Mouse (Mus musculus) T-helper 17 cell (primary cell): ENCODE measurements around the gene Plpp7.

Experiments
- in situ Hi-C, 2 experiments: fragments of 300-600 bp; cut with MboI, MseI; formaldehyde crosslinking; loops; 1 replicate in 1 of 2; 2 replicates in 1 of 2; pipeline ENCODE4 v1.15.1; 2025; ENCODE audit warnings: high pct_unique_total_duplicates in 2 of 2

The Plpp7 gene

DNA sequence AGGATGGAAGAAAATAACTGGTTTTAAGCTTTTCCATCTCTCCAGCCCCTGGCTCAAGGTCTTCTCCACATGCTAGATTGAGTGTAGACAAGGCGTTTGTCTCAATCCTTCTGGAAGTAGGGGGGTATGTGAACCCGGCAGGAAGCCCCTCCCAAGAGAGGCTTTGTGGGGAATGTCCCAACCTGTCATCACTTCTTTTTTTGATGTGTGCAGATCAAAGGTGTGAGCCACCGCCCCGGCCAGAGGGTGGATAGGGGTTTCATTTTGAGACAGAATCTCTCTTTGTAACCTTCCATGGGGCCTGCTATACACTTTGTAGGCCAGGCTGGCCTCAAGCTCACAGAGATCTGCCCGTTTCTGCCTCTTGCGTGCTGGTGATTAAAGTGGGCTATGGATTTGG lies 60.3 kb downstream of the Plpp7 start:
- in situ Hi-C loops, result loop anchor here in 1 of 2 experiments (10.0 kb wide), 1 partner anchor 719 kb away; the partner anchor contains the start of gene Fam129b

GRCm38 (mm10) chr2:32156645-32157044 lies 61.3 kb downstream of the Plpp7 start:
- in situ Hi-C loops, result loop anchor here in 1 of 2 experiments (10.0 kb wide), 1 partner anchor 718 kb away; the partner anchor contains the start of gene Fam129b

DNA sequence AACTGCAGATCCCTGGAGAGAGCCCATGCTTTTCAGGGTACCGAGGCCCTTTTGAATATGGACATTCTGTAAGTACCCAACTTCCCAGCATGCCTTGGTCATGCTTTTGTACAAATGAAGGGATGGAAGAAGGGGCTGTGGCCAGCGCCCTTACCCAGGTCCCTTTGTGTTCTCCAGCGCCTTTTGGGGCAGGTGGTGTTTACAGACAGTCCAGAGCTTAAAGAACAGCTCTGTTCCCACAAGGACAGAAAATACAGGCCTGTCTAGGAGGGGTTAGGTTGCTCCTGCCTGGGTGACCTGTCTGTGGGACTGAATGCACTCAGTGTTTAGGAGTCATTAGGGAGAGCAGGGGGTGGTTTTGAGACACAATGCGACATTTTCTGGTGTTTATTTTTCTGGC lies 62.0 kb downstream of the Plpp7 start:
- in situ Hi-C loops, result loop anchor here in 1 of 2 experiments (10.0 kb wide), 1 partner anchor 717 kb away; the partner anchor contains the start of gene Fam129b

- in situ Hi-C loops, result loop anchor here in 1 of 2 experiments (10.0 kb wide), 1 partner anchor 716 kb away; the partner anchor contains the start of gene Fam129b
Measured at GRCm38 (mm10) chr2:32158616-32159239, 63.4 kb downstream of the Plpp7 start.
